ENCODE assay signal across 19 mouse cellular contexts in genomic region chr16:36943591-36943990, GRCm38 (mm10). TPM values are rescaled to one million over a fixed set of nuclear protein-coding genes. Genes with fewer than 3 reads are reported as not detected.
"Had no signal": no experiment of that assay in that cellular context is flagged by ENCODE, and none has a peak within 500 bp of the region (broad histone marks: within the 10 kb centered on the region; RNA-seq: fewer than 3 reads in every experiment).

No protein-coding gene starts in this region.

- H3K27ac ChIP-seq: intestine, embryonic 15.5 days; kidney, postnatal 0 days; left cerebral cortex, adult 2 months; liver, embryonic 13.5 days; midbrain, embryonic 10.5 days; midbrain, embryonic 13.5 days; neural tube, embryonic 13.5 days had no signal

- H3K4me1 ChIP-seq: intestine, embryonic 15.5 days; neural tube, embryonic 13.5 days had no signal

- H3K9ac ChIP-seq: intestine, embryonic 15.5 days; liver, embryonic 13.5 days; lung, embryonic 14.5 days; midbrain, embryonic 13.5 days; neural tube, embryonic 13.5 days had no signal

- ATAC-seq: intestine, embryonic 15.5 days; lung, postnatal 0 days; midbrain, embryonic 13.5 days; midbrain, embryonic 16.5 days had no signal

- H3K27me3 ChIP-seq: intestine, embryonic 15.5 days; liver, embryonic 13.5 days; megakaryocyte, embryonic 14.5 days; midbrain, embryonic 13.5 days; neural tube, embryonic 13.5 days had no signal

- H3K36me3 ChIP-seq: intestine, embryonic 15.5 days; liver, embryonic 13.5 days; midbrain, embryonic 10.5 days; midbrain, embryonic 13.5 days; neural tube, embryonic 13.5 days had no signal

- H3K4me3 ChIP-seq: intestine, embryonic 15.5 days; left cerebral cortex, adult 2 months; liver, embryonic 13.5 days; megakaryocyte, embryonic 14.5 days; midbrain, embryonic 10.5 days; midbrain, embryonic 13.5 days; myocyte; neural tube, embryonic 13.5 days had no signal

- H3K4me2 ChIP-seq: intestine, embryonic 15.5 days; liver, embryonic 13.5 days; lung, embryonic 14.5 days; midbrain, embryonic 13.5 days; neural tube, embryonic 13.5 days had no signal

- H3K9me3 ChIP-seq: intestine, embryonic 15.5 days; liver, embryonic 13.5 days; megakaryocyte, embryonic 14.5 days; midbrain, embryonic 10.5 days; midbrain, embryonic 13.5 days; neural tube, embryonic 13.5 days had no signal

- DNase-seq: layer of hippocampus, postnatal 36 days; liver, embryonic 13.5 days; lung, embryonic 14.5 days; lung, postnatal 36 days; retina, postnatal 1 day; right cerebral cortex, postnatal 25 days; thymus, adult 18-20 months; thymus, postnatal 36 days had no signal

RNA-seq across cellular contexts. Expression of gene Fbxo40, which starts 46.7 kb away (rescaled TPM):
- polyA plus RNA-seq: intestine, embryonic 15.5 days; liver, embryonic 13.5 days; lung, embryonic 14.5 days; midbrain, embryonic 13.5 days; small intestine, adult 2 months had no signal
